Mouse (Mus musculus) neural tube, embryonic 15.5 days (tissue): Measurements from ENCODE around the gene Pon3. TPM values are rescaled to one million over a fixed set of nuclear protein-coding genes. Genes with fewer than 3 reads are reported as not detected.
"Not testable (repeated sequence)": the region's sequence is repeated elsewhere in the genome, so short reads cannot be mapped to it uniquely, and the experiment has no call there.

Experiments
- ATAC-seq: fragments of 200-750 bp; cut with Nextera tagmentation; 2 replicates; pipeline ENCODE4 v1.8.0; 2017; ENCODE audit warnings: mild to moderate bottlenecking, moderate TSS enrichment, moderate library complexity; ENCODE audit not compliant: low FRiP score
- H3K27ac ChIP-seq: fragments of 300-500 bp; sonication (generic); replicated peaks from 2 replicates; pipeline ENCODE4 v1.5.1; 2015; ENCODE audit warnings: mild to moderate bottlenecking, inconsistent platforms
- H3K27me3 ChIP-seq: fragments of 300-500 bp; sonication (generic); replicated peaks from 2 replicates; pipeline ENCODE4 v1.6.1; 2015; ENCODE audit warnings: inconsistent platforms
- H3K36me3 ChIP-seq: fragments of 300-500 bp; sonication (generic); 2 replicates; pipeline ENCODE4 v1.6.1; 2015; ENCODE audit warnings: inconsistent platforms
- H3K4me1 ChIP-seq: fragments of 300-500 bp; sonication (generic); 2 replicates; pipeline ENCODE4 v1.6.1; 2015; ENCODE audit warnings: inconsistent platforms
- H3K4me2 ChIP-seq: fragments of 300-500 bp; sonication (generic); 2 replicates; pipeline ENCODE4 v1.6.1; 2015; ENCODE audit warnings: inconsistent platforms, mild to moderate bottlenecking, moderate library complexity
- H3K4me3 ChIP-seq: fragments of 300-500 bp; sonication (generic); replicated peaks from 2 replicates; pipeline ENCODE4 v1.5.1; 2015; ENCODE audit warnings: mild to moderate bottlenecking, inconsistent platforms
- H3K9ac ChIP-seq: fragments of 300-500 bp; sonication (generic); replicated peaks from 2 replicates; pipeline ENCODE4 v1.6.1; 2015; ENCODE audit warnings: mild to moderate bottlenecking, inconsistent platforms
- H3K9me3 ChIP-seq: fragments of 300-500 bp; sonication (generic); replicated peaks from 2 replicates; pipeline ENCODE4 v1.6.1; 2016; ENCODE audit warnings: inconsistent platforms
- WGBS: fragments of 180-500 bp; shearing (Covaris S2); methylation state at CpG from one replicate; pipeline ENCODE4 v1.1.7; 2015; ENCODE audit warnings: mixed read lengths; 5-methylcytosine and 5-hydroxymethylcytosine counted together
- polyA plus RNA-seq: library from polyadenylated mRNA; unstranded; fragments of >200 nt; fragmentation: Nextera tagmentation; extraction: Ambion mirVana; gene quantifications from 2 replicates; pipeline ENCODE4 v1.2.1, GENCODE M21; 2015

Pon3 gene
- polyA plus RNA-seq, 1 experiment from 2014 or later = 3.4 TPM

DNA sequence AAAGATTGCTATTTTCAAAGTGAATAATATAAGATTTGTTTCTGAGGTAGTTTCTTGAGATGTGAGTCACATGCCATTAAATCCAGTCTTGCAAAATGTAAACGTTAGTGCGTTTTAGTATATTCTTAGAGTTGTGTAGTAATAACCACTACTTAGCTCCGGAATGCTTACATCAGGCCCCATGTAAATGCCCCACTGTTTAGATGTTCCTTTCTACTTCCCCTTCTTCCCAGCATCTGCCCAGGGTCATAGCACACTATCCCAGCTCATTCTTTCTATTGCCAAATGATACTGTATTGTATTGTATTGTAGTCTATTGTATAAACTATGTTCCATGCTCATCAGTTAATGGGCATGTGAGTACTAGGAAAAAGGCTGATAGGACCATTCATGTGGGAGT lies 17.3 kb downstream of the Pon3 start:
- no peaks in the 10 kb centered on the region for H3K36me3 ChIP-seq
- no peak for ATAC-seq
- H3K27me3 ChIP-seq = no peaks in the 10 kb centered on the region
- no peaks in the 10 kb centered on the region for H3K4me1 ChIP-seq
- WGBS = 96% methylated on average over 3 of the region's 3 CpGs
- H3K9ac ChIP-seq = no peak overlapping the region
- H3K9me3 ChIP-seq = no peaks in the 10 kb centered on the region
- H3K4me2 ChIP-seq = no peak overlapping the region
- no peak overlapping the region for H3K27ac ChIP-seq
- H3K4me3 ChIP-seq = no peak overlapping the region

GRCm38 (mm10) chr6:5237510-5237909 lies 18.6 kb downstream of the Pon3 start:
- Histone ChIP-seq H3K4me1 (no peaks in the 10 kb centered on the region), H3K9me3 (no peaks in the 10 kb centered on the region), H3K9ac (no peak overlapping the region), H3K36me3 (no peaks in the 10 kb centered on the region), H3K27ac (no peak overlapping the region), H3K4me2 (no peak overlapping the region), H3K27me3 (no peaks in the 10 kb centered on the region), H3K4me3 (no peak overlapping the region)
- ATAC-seq = no peak
- WGBS = 94% methylated on average over 4 of the region's 4 CpGs

DNA sequence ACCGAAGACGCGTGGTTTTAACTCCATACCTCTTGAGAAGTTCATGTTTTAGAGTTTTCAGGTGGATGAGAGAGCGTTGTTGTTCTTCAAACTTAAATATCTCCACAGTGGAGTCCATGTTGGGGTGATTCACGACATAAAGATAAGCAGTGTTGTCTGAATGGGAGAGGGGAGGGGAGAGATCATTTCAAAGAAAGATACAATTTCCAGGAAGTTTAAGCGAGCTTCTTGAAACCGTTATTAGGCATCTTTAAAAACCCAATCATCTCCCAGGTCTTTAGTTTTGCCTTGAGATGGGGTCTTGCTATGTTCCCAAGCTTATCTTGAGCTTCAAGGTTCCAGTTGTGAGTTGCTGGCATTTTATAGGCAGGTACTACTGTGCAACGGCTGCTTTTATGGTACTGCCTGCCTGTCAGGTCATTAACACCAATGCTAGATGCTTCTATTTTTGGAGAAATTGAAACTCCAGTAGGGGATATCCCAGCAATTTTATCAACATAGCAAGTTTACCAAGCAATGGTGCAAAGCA lies 19.2 kb downstream of the Pon3 start:
- no peaks in the 10 kb centered on the region for H3K4me1 ChIP-seq
- H3K9me3 ChIP-seq = no peaks in the 10 kb centered on the region
- no peak overlapping the region for H3K27ac ChIP-seq
- ATAC-seq = no peak
- no peak overlapping the region for H3K9ac ChIP-seq
- WGBS = 94% methylated on average over 8 of the region's 8 CpGs
- H3K36me3 ChIP-seq = no peaks in the 10 kb centered on the region
- no peak overlapping the region for H3K4me2 ChIP-seq
- H3K27me3 ChIP-seq = no peaks in the 10 kb centered on the region
- H3K4me3 ChIP-seq = no peak overlapping the region

DNA sequence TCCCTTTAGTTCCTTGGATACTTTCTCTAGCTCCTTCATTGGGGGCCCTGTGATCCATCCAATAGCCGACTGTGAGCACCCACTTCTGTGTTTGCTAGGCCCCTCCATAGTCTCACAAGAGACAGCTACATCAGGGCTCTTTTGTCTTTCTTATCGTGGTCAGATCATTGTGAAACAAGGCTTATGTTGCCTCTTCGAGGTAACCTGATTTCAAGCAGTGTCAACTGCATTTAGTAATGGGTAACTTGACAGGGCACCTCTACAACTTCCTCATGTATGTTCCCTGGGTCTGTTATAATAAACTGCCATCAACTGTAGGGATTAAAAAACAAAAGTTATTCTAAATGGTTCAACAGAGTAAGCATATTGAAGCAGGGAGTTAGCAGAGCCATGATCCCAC lies 21.5 kb downstream of the Pon3 start:
- Histone ChIP-seq H3K36me3 (no peaks in the 10 kb centered on the region), H3K4me3 (no peak overlapping the region), H3K9me3 (no peaks in the 10 kb centered on the region), H3K9ac (no peak overlapping the region), H3K27ac (no peak overlapping the region), H3K4me2 (no peak overlapping the region), H3K4me1 (no peaks in the 10 kb centered on the region), H3K27me3 (no peaks in the 10 kb centered on the region)
- ATAC-seq = no peak
- 79% methylated on average over 3 of the region's 3 CpGs for WGBS

GRCm38 (mm10) chr6:5233812-5234211 lies 22.3 kb downstream of the Pon3 start:
- Histone ChIP-seq H3K36me3 (no peaks in the 10 kb centered on the region), H3K4me3 (no peak overlapping the region), H3K27ac (no peak overlapping the region), H3K27me3 (no peaks in the 10 kb centered on the region), H3K9ac (no peak overlapping the region), H3K4me1 (no peaks in the 10 kb centered on the region), H3K4me2 (no peak overlapping the region), H3K9me3 (no peaks in the 10 kb centered on the region)
- WGBS = 97% methylated on average over 1 of the region's 1 CpGs
- ATAC-seq = no peak

GRCm38 (mm10) chr6:5232022-5232421 lies 24.1 kb downstream of the Pon3 start:
- Histone ChIP-seq H3K4me1 (no peaks in the 10 kb centered on the region), H3K27me3 (no peaks in the 10 kb centered on the region), H3K9me3 (no peaks in the 10 kb centered on the region), H3K36me3 (no peaks in the 10 kb centered on the region), H3K9ac (no peak overlapping the region), H3K27ac (no peak overlapping the region), H3K4me3 (no peak overlapping the region), H3K4me2 (no peak overlapping the region)
- 93% methylated on average over 4 of the region's 4 CpGs for WGBS
- ATAC-seq = no peak

- H3K9ac ChIP-seq = no peak overlapping the region
- no peaks in the 10 kb centered on the region for H3K9me3 ChIP-seq
- 94% methylated on average over 5 of the region's 5 CpGs for WGBS
- no peaks in the 10 kb centered on the region for H3K36me3 ChIP-seq
- H3K4me2 ChIP-seq = no peak overlapping the region
- no peak overlapping the region for H3K4me3 ChIP-seq
- H3K4me1 ChIP-seq = no peaks in the 10 kb centered on the region
- no peaks in the 10 kb centered on the region for H3K27me3 ChIP-seq
- no peak overlapping the region for H3K27ac ChIP-seq
- no peak for ATAC-seq
Observed at GRCm38 (mm10) chr6:5230261-5230660, 25.8 kb downstream of the Pon3 start.

DNA sequence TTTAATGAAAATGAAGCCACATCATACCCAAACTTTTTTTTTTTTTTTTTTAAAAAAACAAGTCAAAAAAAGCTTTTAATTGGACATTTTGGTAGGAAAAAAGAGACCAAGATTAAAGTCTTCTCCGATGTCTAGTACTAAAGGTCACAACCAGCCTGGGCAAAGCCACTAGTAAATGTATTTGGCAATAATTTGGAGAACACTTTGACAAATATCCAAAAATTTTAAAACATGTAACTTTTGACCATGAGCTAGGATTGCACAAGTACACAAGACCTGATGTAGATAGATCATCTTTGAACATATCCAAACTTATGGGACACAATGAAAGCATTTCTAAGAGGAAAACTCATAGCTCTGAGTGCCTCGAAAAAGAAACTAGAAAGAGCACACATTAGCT lies 32.5 kb downstream of the Pon3 start:
- not testable (repeated sequence) for H3K4me3 ChIP-seq, H3K4me1 ChIP-seq, H3K9me3 ChIP-seq, H3K27ac ChIP-seq, ATAC-seq, H3K4me2 ChIP-seq, H3K36me3 ChIP-seq, H3K9ac ChIP-seq, H3K27me3 ChIP-seq
- WGBS = 88% methylated on average over 2 of the region's 2 CpGs

- no peak overlapping the region for H3K4me3 ChIP-seq
- H3K27me3 ChIP-seq = no peaks in the 10 kb centered on the region
- H3K9me3 ChIP-seq = no peaks in the 10 kb centered on the region
- H3K27ac ChIP-seq = no peak overlapping the region
- no peak for ATAC-seq
- no peaks in the 10 kb centered on the region for H3K36me3 ChIP-seq
- H3K4me1 ChIP-seq = no peaks in the 10 kb centered on the region
- H3K4me2 ChIP-seq = no peak overlapping the region
- WGBS = 82% methylated on average over 3 of the region's 3 CpGs
- no peak overlapping the region for H3K9ac ChIP-seq
Observed at GRCm38 (mm10) chr6:5222080-5222479, 34.0 kb downstream of the Pon3 start.

DNA sequence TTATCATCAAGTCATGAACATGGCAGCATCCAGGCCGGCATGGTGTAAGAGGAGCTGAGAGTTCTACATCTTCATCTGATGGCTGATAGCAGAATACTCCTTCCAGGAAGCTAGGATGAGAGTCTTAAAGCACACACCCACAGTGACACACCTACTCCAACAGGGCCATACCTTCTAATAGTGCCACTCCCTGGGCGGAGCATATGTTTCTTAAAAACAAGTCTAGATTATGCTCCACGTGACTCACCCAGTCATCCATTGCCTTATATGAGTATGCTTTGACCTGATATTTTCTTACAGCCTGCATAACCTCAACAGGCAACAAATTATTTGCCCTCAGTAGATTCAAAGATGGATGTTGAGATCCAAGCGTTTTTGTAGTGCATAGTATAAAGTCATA lies 37.9 kb downstream of the Pon3 start:
- Histone ChIP-seq H3K27ac (no peak overlapping the region), H3K4me3 (no peak overlapping the region), H3K27me3 (no peaks in the 10 kb centered on the region), H3K36me3 (no peaks in the 10 kb centered on the region), H3K9me3 (no peaks in the 10 kb centered on the region), H3K4me2 (no peak overlapping the region), H3K4me1 (no peaks in the 10 kb centered on the region), H3K9ac (no peak overlapping the region)
- no peak for ATAC-seq
- 91% methylated on average over 4 of the region's 4 CpGs for WGBS

- WGBS = 74% methylated on average over 2 of the region's 2 CpGs
- no peak for ATAC-seq
- Histone ChIP-seq H3K4me1 (no peaks in the 10 kb centered on the region), H3K27ac (no peak overlapping the region), H3K9me3 (no peaks in the 10 kb centered on the region), H3K4me3 (no peak overlapping the region), H3K4me2 (no peak overlapping the region), H3K36me3 (no peaks in the 10 kb centered on the region), H3K9ac (no peak overlapping the region), H3K27me3 (no peaks in the 10 kb centered on the region)
Observed at GRCm38 (mm10) chr6:5207817-5208216, 48.3 kb downstream of the Pon3 start.

GRCm38 (mm10) chr6:5199916-5200315 lies 56.2 kb downstream of the Pon3 start:
- WGBS = 94% methylated on average over 3 of the region's 3 CpGs

GRCm38 (mm10) chr6:5199376-5199905 lies 56.6 kb downstream of the Pon3 start:
- Histone ChIP-seq H3K27ac (no peak overlapping the region), H3K9me3 (no peaks in the 10 kb centered on the region), H3K9ac (no peak overlapping the region), H3K4me2 (no peak overlapping the region), H3K27me3 (no peaks in the 10 kb centered on the region), H3K4me3 (no peak overlapping the region), H3K36me3 (no peaks in the 10 kb centered on the region), H3K4me1 (no peaks in the 10 kb centered on the region)
- ATAC-seq = no peak
- WGBS = 92% methylated on average over 8 of the region's 8 CpGs

More at GRCm38 (mm10) chr6:5199916-5200315, 56.2 kb downstream of the Pon3 start:
- no peak overlapping the region for H3K9ac ChIP-seq
- H3K27ac ChIP-seq = no peak overlapping the region
- no peak overlapping the region for H3K4me2 ChIP-seq
- no peaks in the 10 kb centered on the region for H3K4me1 ChIP-seq
- H3K9me3 ChIP-seq = no peaks in the 10 kb centered on the region
- no peaks in the 10 kb centered on the region for H3K27me3 ChIP-seq
- no peak for ATAC-seq
- no peak overlapping the region for H3K4me3 ChIP-seq
- H3K36me3 ChIP-seq = no peaks in the 10 kb centered on the region
